Mouse (Mus musculus): ENCODE results near the gene Copa.

- TF ChIP-seq CTCF (IDR thresholded peaks at IDR 0.05; ENCODE audit: extremely low read depth, insufficient read length, insufficient replicate concordance, low read depth, low read length): no peak
- TF ChIP-seq POLR2A (IDR thresholded peaks at IDR 0.05; ENCODE audit: low read depth, low read length): no peak
Observed at GRCm38 (mm10) chr1:172052766-172053279, 29.5 kb upstream of the Copa start.
